Mouse (Mus musculus) small intestine, adult 2 months (tissue): ENCODE data around the gene Dusp13.

Experiments
- CTCF ChIP-seq: fragments of 200-500 bp; IDR thresholded peaks from 2 replicates; pipeline ENCODE4 v1.5.1; 2012; ENCODE audit warnings: low read depth, mild to moderate bottlenecking, control low read depth, inconsistent platforms, low read length, moderate library complexity, mixed read lengths; ENCODE audit not compliant: insufficient replicate concordance, insufficient read length; ENCODE audit errors: extremely low read depth
- POLR2A ChIP-seq: fragments of 200-500 bp; IDR thresholded peaks from 2 replicates; pipeline ENCODE4 v1.6.1; 2012; ENCODE audit warnings: low read depth, mild to moderate bottlenecking, control low read depth, inconsistent platforms, low read length, moderate library complexity

DNA sequence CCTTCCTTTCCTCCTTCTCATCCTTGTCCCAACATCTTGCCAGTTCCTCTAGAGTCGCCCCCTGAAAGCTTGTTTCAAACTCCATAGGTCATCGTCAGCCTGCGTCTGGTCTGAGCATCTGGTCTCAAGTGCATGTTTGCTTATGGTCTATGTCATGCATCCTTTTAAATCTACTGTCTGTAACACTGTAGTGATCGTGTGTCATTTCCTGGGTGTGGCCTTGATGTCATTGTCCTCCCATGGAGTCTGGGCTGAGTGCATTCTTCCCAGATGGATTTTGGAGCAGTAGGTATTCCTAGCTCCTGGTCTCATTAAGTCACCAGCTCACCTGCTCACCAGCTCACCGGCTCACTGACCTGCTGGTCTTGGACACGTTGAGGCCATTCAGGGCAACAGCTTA lies 56.0 kb downstream of the Dusp13 start:
- no peak for TF ChIP-seq CTCF
- no peak for TF ChIP-seq POLR2A
